Mouse (Mus musculus): ENCODE data around the gene Slc8b1.

GRCm38 (mm10) chr5:120506490-120506889 lies 4.5 kb upstream of the Slc8b1 start:
- TF ChIP-seq CHD2 (IDR thresholded peaks at IDR 0.05; ENCODE audit: low read depth, low read length) (no peak), MAFK (IDR thresholded peaks at IDR 0.05; ENCODE audit: insufficient read depth, low read depth, low read length) (no peak)
